Mouse (Mus musculus) limb, embryonic 12.5 days (tissue): ENCODE measurements around the gene Ccdc149. TPM values are rescaled to one million over a fixed set of nuclear protein-coding genes. Genes with fewer than 3 reads are reported as not detected.

Source experiments
- ATAC-seq: fragments of 200-750 bp; cut with Nextera tagmentation; 2 replicates; pipeline ENCODE4 v1.8.0; 2017; ENCODE audit warnings: low read depth, moderate TSS enrichment; ENCODE audit not compliant: insufficient number of reproducible peaks, insufficient read depth, low FRiP score, low TSS enrichment
- H3K27ac ChIP-seq: fragments of 300-500 bp; sonication (generic); 2 replicates; pipeline ENCODE4 v1.5.1; 2016; ENCODE audit warnings: mild to moderate bottlenecking, moderate library complexity
- H3K27me3 ChIP-seq: fragments of 300-500 bp; sonication (generic); 2 replicates; pipeline ENCODE4 v1.6.1; 2016; ENCODE audit warnings: mild to moderate bottlenecking, moderate library complexity
- H3K36me3 ChIP-seq: fragments of 300-500 bp; sonication (generic); 2 replicates; pipeline ENCODE4 v1.6.1; 2016; ENCODE audit warnings: mild to moderate bottlenecking, moderate library complexity
- H3K4me1 ChIP-seq: fragments of 300-500 bp; sonication (generic); replicated peaks from 2 replicates; pipeline ENCODE4 v1.6.1; 2016
- H3K4me2 ChIP-seq: fragments of 300-500 bp; sonication (generic); 2 replicates; pipeline ENCODE4 v1.6.1; 2016; ENCODE audit warnings: mild to moderate bottlenecking, moderate library complexity
- H3K4me3 ChIP-seq: fragments of 300-500 bp; sonication (generic); replicated peaks from 2 replicates; pipeline ENCODE4 v1.5.1; 2016; ENCODE audit warnings: mild to moderate bottlenecking
- H3K9ac ChIP-seq: fragments of 300-500 bp; sonication (generic); replicated peaks from 2 replicates; pipeline ENCODE4 v1.6.1; 2016; ENCODE audit warnings: mild to moderate bottlenecking, moderate library complexity
- H3K9me3 ChIP-seq: fragments of 300-500 bp; sonication (generic); 2 replicates; pipeline ENCODE4 v1.6.1; 2016; ENCODE audit warnings: mild to moderate bottlenecking, moderate library complexity
- WGBS: fragments of 180-500 bp; shearing (Covaris S2); methylation state at CpG from one replicate; pipeline ENCODE4 v1.1.7; 2016; 5-methylcytosine and 5-hydroxymethylcytosine counted together
- polyA plus RNA-seq: library from polyadenylated mRNA; unstranded; fragments of >200 nt; fragmentation: Nextera tagmentation; extraction: Ambion mirVana; gene quantifications from 2 replicates; pipeline ENCODE4 v1.2.1, GENCODE M21; 2016

The Ccdc149 gene
- polyA plus RNA-seq, 1 experiment from 2014 or later = 1.1 TPM

- 86% methylated on average over 8 of the region's 8 CpGs for WGBS
- no peak for ATAC-seq
- no peak overlapping the region for H3K4me2 ChIP-seq
Measured at GRCm38 (mm10) chr5:52382837-52383236, 88.5 kb downstream of the Ccdc149 start.

GRCm38 (mm10) chr5:52375847-52376246, 95.5 kb downstream of the Ccdc149 start:
- 79% methylated on average over 9 of the region's 9 CpGs for WGBS
- Histone ChIP-seq H3K27me3 (no peaks in the 10 kb centered on the region), H3K9ac (no peak overlapping the region), H3K36me3 (no peaks in the 10 kb centered on the region), H3K9me3 (no peaks in the 10 kb centered on the region), H3K27ac (no peak overlapping the region), H3K4me3 (no peak overlapping the region), H3K4me2 (no peak overlapping the region), H3K4me1 (no peaks in the 10 kb centered on the region)
- ATAC-seq = no peak

More at GRCm38 (mm10) chr5:52382837-52383236, 88.5 kb downstream of the Ccdc149 start:
- no peak overlapping the region for H3K4me3 ChIP-seq
- no peaks in the 10 kb centered on the region for H3K36me3 ChIP-seq
- H3K9ac ChIP-seq = no peak overlapping the region
- H3K4me1 ChIP-seq = no peaks in the 10 kb centered on the region; the same call in 1 of the 2 replicates
- no peaks in the 10 kb centered on the region for H3K9me3 ChIP-seq
- H3K27me3 ChIP-seq = no peaks in the 10 kb centered on the region
- H3K27ac ChIP-seq = no peak overlapping the region

DNA sequence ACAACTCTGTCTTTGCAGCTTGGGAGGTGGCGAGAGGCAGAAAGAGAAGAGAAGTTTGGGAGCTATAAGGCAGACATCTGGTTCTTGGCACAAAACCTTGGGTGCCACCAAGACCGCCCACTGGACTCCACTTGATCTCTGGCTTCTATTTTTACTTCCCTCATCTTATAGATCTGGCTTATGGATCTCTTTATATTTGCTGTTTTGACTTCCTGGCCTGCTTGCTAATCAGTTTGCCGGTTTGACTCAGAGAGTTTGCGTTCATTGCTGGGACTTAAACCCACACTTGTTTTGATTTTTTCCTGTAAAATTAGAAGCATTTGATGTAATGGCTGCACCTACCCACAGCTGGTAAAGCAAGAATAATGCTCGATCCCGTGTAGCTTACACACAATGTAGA, 100.4 kb downstream of the Ccdc149 start:
- 89% methylated on average over 6 of the region's 6 CpGs for WGBS
- Histone ChIP-seq H3K4me3 (no peak overlapping the region), H3K9ac (no peak overlapping the region), H3K4me1 (no peaks in the 10 kb centered on the region), H3K36me3 (no peaks in the 10 kb centered on the region), H3K4me2 (no peak overlapping the region), H3K27me3 (peaks cover 23% of the 10 kb centered on the region), H3K27ac (no peak overlapping the region), H3K9me3 (no peaks in the 10 kb centered on the region)
- ATAC-seq = no peak

DNA sequence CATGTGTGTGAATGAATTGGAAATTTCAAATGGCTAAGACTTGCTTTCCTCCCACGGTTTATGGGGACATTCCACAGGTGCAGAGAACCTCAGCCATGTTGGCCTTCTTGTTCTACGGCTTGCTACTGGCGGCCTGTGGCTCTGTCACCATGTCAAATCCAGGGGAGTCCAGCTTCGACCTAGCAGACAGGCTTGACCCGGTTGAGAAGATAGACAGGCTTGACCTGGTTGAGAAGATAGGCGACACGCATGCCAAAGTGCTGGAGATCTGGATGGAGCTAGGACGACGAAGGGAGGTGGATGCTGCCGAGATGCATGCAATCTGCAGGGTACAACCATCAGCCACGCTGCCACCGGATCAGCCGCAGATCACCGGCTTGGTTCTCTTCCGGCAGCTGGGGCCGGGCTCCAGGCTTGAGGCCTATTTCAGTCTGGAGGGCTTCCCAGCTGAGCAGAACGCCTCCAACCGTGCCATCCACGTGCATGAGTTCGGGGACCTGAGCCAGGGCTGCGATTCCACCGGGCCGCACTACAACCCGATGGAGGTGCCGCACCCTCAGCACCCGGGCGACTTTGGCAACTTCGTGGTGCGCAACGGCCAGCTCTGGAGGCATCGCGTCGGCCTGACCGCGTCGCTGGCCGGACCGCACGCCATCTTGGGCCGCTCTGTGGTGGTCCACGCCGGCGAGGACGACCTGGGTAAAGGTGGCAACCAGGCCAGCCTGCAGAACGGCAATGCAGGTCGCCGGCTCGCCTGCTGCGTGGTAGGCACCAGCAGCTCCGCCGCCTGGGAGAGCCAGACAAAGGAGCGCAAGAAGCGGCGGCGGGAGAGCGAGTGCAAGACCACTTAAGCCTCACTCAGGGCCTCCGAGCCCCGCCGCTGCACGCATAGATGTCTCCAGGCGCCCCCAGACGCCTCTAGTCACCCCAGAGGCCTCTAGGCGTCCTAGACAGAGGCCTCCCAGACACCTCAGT, 103.2 kb downstream of the Ccdc149 start:
- Histone ChIP-seq H3K4me3 (0 out of 2 replicates have a peak overlapping the region, but pooled peaks have one; percentile 13), H3K9ac (no peak overlapping the region; the same call in 1 of the 2 replicates)
- WGBS = 60% methylated on average over 63 of the region's 63 CpGs

GRCm38 (mm10) chr5:52366661-52367060, 104.7 kb downstream of the Ccdc149 start:
- Histone ChIP-seq H3K27me3 (peaks cover 53% of the 10 kb centered on the region), H3K4me3 (no peak overlapping the region), H3K9me3 (no peaks in the 10 kb centered on the region), H3K4me1 (peaks cover 7% of the 10 kb centered on the region; the same call in 1 of the 2 replicates), H3K9ac (no peak overlapping the region), H3K36me3 (no peaks in the 10 kb centered on the region), H3K4me2 (no peak overlapping the region), H3K27ac (no peak overlapping the region)
- ATAC-seq = no peak
- 81% methylated on average over 2 of the region's 2 CpGs for WGBS

More for the DNA sequence above, 103.2 kb downstream of the Ccdc149 start:
- no peak for ATAC-seq
- Histone ChIP-seq H3K4me1 (peaks cover 6% of the 10 kb centered on the region; the same call in 1 of the 2 replicates), H3K9me3 (no peaks in the 10 kb centered on the region), H3K36me3 (no peaks in the 10 kb centered on the region), H3K27ac (no peak overlapping the region), H3K4me2 (peak overlapping the region; percentile 37), H3K27me3 (peaks cover 42% of the 10 kb centered on the region)

DNA sequence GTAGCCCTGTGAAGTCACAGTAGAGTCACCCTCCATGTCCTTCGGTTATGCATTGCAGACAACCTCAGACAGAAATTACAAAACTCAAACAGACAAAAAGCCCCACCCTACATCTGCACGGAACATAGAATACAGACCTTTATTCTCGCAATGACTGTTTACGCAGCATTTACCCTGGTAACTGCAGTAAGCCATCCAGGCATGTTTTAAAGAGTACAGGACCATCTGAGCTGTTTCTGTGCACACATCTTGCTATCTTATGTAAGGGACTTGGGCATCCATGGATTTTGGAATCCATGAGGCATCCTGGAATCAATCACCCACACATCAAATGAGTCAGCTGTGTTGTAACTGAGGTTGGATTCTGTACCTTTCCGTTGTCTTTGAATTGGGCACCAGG, 105.4 kb downstream of the Ccdc149 start:
- peaks cover 7% of the 10 kb centered on the region; the same call in 1 of the 2 replicates for H3K4me1 ChIP-seq
- peaks cover 56% of the 10 kb centered on the region for H3K27me3 ChIP-seq
- H3K4me3 ChIP-seq = no peak overlapping the region
- ATAC-seq = no peak
- no peak overlapping the region for H3K27ac ChIP-seq
- no peaks in the 10 kb centered on the region for H3K36me3 ChIP-seq
- H3K4me2 ChIP-seq = no peak overlapping the region
- WGBS = 92% methylated on average over 5 of the region's 5 CpGs
- no peaks in the 10 kb centered on the region for H3K9me3 ChIP-seq
- no peak overlapping the region for H3K9ac ChIP-seq

DNA sequence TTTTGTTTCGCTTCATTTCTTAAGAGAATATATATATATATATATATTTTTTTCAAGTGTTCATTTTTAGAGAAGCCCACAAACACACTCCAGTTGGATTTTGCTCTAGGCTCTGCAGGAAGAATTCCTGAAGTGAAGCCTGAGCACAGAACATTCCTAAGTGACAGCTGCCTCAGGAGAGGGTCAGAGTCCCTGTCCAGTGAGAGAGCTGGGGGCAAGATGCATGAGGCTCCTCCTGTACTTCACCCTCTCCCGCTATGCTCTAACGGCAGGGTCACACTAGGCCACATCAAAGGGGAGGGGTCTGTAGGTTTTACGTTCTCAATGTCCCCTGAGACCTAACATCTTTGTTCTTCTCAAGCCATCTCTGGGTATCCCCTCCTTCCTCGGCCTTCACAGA, 106.8 kb downstream of the Ccdc149 start:
- Histone ChIP-seq H3K27ac (no peak overlapping the region), H3K9me3 (no peaks in the 10 kb centered on the region), H3K36me3 (no peaks in the 10 kb centered on the region), H3K4me3 (no peak overlapping the region), H3K27me3 (peaks cover 64% of the 10 kb centered on the region), H3K4me1 (peaks cover 7% of the 10 kb centered on the region; the same call in 1 of the 2 replicates), H3K4me2 (no peak overlapping the region), H3K9ac (no peak overlapping the region)
- WGBS = 50% methylated on average over 5 of the region's 5 CpGs
- no peak for ATAC-seq

DNA sequence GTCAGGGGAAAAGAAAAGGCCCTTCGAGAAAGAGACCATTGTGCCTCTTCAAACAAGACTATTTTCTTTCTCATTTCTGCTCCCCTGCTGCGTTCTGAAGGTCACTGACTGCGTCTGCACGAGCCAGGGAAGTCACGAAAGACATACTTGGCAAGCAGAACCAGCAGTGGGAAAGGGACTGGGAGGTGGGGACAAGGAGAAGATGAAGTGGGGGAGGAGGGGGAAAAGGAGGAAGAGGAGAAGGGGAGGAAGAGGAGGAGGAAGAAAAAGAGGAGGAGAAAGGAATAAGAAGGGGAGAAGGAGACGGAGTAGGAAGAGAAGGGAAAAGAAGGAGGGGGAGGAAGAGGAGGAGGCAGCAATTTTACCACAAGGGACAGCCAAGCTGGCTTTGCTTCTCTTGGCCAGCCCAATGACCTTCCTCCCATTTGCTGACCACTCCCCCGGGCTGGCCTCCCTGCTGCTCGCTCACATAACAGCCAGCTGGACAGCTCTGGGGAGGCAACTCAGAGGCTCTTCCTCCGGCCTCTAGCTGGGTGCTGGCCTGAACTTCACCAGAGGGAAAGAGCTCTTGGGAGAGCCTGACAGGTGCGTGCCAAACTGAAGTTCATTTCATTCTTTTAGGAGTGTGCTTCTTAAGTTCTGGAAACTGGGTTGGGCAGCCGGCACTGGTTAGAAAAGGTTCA, 107.7 kb downstream of the Ccdc149 start, which contains the start of gene Sod3:
Sod3 (plus strand) TSS at position 324 of the 683 bp plus-strand sequence.
- Histone ChIP-seq H3K27ac (no peak within 1 kb of the TSS), H3K4me1 (peaks cover 7% of the 10 kb centered on the region; the same call in 1 of the 2 replicates), H3K36me3 (no peaks in the 10 kb centered on the region), H3K27me3 (peaks cover 59% of the 10 kb centered on the region), H3K4me3 (no peak within 1 kb of the TSS), H3K9ac (no peak within 1 kb of the TSS), H3K4me2 (no peak within 1 kb of the TSS), H3K9me3 (no peaks in the 10 kb centered on the region)
- ATAC-seq = no peak
- 28% methylated on average over 11 of the region's 11 CpGs for WGBS

DNA sequence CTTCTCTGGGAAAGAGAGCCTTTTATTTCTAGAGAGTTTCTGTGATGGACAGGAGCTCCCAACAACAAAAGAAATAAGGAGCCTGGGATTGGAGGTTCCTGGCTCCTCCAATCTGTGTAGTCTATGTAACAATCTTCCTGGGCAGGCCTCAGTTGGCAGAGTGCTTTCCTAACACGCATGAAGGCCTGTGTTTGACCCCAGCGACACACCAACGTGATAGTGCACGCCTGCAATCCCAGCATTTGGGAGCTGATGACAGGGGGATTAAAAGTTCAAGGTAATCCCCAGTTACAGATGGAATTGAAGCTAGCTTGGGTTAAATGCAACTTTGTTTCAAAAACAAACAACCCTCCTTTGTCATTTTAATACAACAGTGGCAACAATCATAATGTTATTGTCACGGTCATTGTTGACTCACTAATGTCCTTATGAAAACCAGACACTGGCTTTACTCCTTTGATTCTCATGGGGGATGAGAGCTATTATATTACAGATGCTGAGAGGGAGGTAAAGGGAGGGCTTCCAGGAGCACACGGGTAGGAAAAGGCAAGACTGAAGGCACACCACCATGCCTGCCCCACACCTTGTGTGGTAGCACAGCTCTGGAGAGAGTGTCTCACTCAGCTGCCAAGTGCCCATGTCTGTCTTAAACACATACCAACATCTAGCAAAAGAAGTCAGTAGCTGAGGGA, 108.4 kb downstream of the Ccdc149 start:
- no peak overlapping the region for H3K4me3 ChIP-seq
- no peaks in the 10 kb centered on the region for H3K9me3 ChIP-seq
- no peaks in the 10 kb centered on the region for H3K36me3 ChIP-seq
- no peak overlapping the region for H3K4me2 ChIP-seq
- H3K9ac ChIP-seq = no peak overlapping the region
- 67% methylated on average over 6 of the region's 6 CpGs for WGBS
- peaks cover 7% of the 10 kb centered on the region; the same call in 1 of the 2 replicates for H3K4me1 ChIP-seq
- H3K27me3 ChIP-seq = peaks cover 59% of the 10 kb centered on the region
- H3K27ac ChIP-seq = no peak overlapping the region
- ATAC-seq = 0 out of 2 replicates have a peak, but pooled peaks have one; percentile 26

DNA sequence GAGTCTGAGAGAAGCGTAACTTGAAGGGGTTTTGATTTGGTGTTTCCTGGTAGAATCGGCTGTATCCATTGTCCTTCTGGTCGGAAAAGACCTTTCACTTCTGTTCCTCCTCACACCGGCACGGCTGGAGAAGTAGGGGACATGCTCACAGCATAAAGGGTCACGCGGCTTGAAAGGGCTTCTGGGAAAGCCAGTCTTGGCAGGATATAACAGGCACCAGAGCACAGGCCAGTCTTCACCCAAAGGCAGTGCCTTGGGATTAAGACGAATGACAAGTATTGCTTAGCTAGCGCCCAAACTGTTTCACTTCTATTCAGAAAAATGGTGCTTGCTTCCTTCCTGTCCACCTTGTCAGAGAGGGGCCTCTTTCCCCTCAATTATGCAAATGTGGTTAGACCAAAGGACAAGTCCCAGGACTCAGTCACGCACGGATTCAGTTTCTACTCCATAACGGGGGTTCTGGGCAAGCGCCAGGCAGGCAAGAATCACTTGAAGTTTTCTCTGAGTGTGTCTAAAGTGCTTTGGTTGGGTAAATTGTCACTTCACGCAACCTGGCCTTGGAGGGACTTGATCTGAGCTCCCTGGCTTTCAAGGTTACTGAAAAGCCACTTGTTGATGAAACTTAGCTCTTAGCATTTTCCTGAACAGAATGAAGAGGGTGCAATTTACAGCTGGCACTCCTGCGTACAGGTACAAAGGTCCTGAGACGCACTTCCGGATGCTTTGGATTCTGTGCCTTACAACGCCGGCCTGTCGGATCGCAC, 110.9 kb downstream of the Ccdc149 start:
- 78% methylated on average over 21 of the region's 21 CpGs for WGBS

More for the DNA sequence above, 110.9 kb downstream of the Ccdc149 start:
- Histone ChIP-seq H3K9ac (no peak overlapping the region), H3K4me2 (no peak overlapping the region), H3K9me3 (no peaks in the 10 kb centered on the region), H3K4me3 (no peak overlapping the region), H3K4me1 (peaks cover 20% of the 10 kb centered on the region), H3K27me3 (peaks cover 55% of the 10 kb centered on the region), H3K27ac (no peak overlapping the region), H3K36me3 (no peaks in the 10 kb centered on the region)
- no peak for ATAC-seq
